Mouse (Mus musculus) stomach, postnatal 0 days (tissue): ENCODE measurements around the gene Lmbrd2. TPM values are rescaled to one million over a fixed set of nuclear protein-coding genes. Genes with fewer than 3 reads are reported as not detected.

Source experiments
- ATAC-seq: fragments of 200-750 bp; cut with Nextera tagmentation; 2 replicates; pipeline ENCODE4 v1.8.0; 2017; ENCODE audit not compliant: low FRiP score, low TSS enrichment
- DNase-seq: peaks from one replicate; pipeline ENCODE4 v3.0.0-alpha.2; 2016; ENCODE audit warnings: low spot score
- H3K27ac ChIP-seq: fragments of 300-500 bp; sonication (generic); replicated peaks from 2 replicates; pipeline ENCODE4 v1.5.1; 2014; ENCODE audit warnings: mild to moderate bottlenecking, control low read depth
- H3K27me3 ChIP-seq: fragments of 300-500 bp; sonication (generic); 2 replicates; pipeline ENCODE4 v1.6.1; 2014; ENCODE audit warnings: low read length; ENCODE audit not compliant: control insufficient read depth, insufficient read depth
- H3K36me3 ChIP-seq: fragments of 300-500 bp; sonication (generic); 2 replicates; pipeline ENCODE4 v1.6.1; 2014; ENCODE audit warnings: low read length, mixed read lengths; ENCODE audit not compliant: control insufficient read depth, insufficient read depth
- H3K4me1 ChIP-seq: fragments of 300-500 bp; sonication (generic); replicated peaks from 2 replicates; pipeline ENCODE4 v1.6.1; 2014; ENCODE audit warnings: antibody characterized with exemption; ENCODE audit not compliant: control insufficient read depth, insufficient read depth
- H3K4me2 ChIP-seq: fragments of 300-500 bp; sonication (generic); replicated peaks from 2 replicates; pipeline ENCODE4 v1.6.1; 2014; ENCODE audit warnings: low read depth, mild to moderate bottlenecking, control low read depth, moderate library complexity
- H3K4me3 ChIP-seq: fragments of 300-500 bp; sonication (generic); 2 replicates; pipeline ENCODE4 v1.5.1; 2014; ENCODE audit warnings: low read depth, low read length, control low read depth
- H3K9ac ChIP-seq: fragments of 300-500 bp; sonication (generic); 2 replicates; pipeline ENCODE4 v1.6.1; 2014; ENCODE audit warnings: mild to moderate bottlenecking, low read length, control low read depth, mixed read lengths
- H3K9me3 ChIP-seq: fragments of 300-500 bp; sonication (generic); 2 replicates; pipeline ENCODE4 v1.6.1; 2016; ENCODE audit warnings: low read length; ENCODE audit not compliant: control insufficient read depth
- CTCF ChIP-seq: IDR thresholded peaks from 2 replicates; pipeline ENCODE4 v1.5.1; 2016; ENCODE audit warnings: antibody characterized with exemption, low read depth, mild to moderate bottlenecking, moderate library complexity
- EP300 ChIP-seq: optimal IDR thresholded peaks from 2 replicates; pipeline ENCODE3; 2016; ENCODE audit warnings: antibody characterized with exemption
- WGBS: fragments of 180-500 bp; shearing (Covaris S2); extraction: QIAGEN DNeasy Blood & Tissue Kit; methylation state at CpG from one replicate; pipeline ENCODE4 v1.1.7; 2014; 5-methylcytosine and 5-hydroxymethylcytosine counted together
- polyA plus RNA-seq: library from polyadenylated mRNA; unstranded; fragments of >200 nt; fragmentation: Nextera tagmentation; extraction: Ambion mirVana; gene quantifications from 2 replicates; pipeline ENCODE4 v1.2.1, GENCODE M21; 2015

The Lmbrd2 gene
- polyA plus RNA-seq, 1 experiment from 2014 or later, result 3.1 TPM

DNA sequence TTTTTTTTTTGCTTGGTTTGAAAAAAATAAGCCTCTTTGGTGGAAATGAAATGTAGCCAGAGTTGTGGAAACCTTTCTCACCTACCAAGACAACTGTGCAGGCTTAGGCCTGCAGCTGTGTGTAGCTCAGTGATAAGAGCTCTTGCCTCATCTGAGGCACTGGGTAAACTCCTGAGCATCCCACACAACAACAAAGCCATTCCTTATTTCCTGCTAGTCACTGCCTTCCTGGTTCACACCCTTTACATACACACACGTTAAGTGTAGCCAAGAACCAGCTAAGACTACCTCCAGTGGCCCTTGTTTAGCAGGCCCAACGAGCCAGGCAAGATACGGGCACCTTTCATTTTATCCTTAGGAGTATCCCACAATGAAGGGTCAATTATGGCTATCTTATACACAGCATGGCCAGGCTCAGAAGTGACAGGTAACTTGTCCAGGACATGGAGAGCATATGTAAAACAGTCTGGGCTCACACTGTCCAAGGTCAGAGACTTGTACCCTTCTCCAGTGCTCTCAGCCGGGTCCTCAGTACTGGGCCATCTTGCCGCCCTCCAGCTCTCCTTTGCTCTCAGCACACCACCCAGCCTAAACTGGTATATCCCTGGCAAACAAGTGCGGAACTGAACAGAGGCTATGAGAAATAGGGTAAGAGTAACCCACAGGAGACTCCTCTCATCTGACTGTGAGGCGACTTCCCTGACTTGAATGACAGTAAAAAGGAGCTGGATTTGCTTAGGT, 13.1 kb upstream of the Lmbrd2 start:
- no peaks in the 10 kb centered on the region for H3K4me1 ChIP-seq
- peak overlapping the region; percentile 81 for H3K27ac ChIP-seq
- no peak overlapping the region for H3K4me2 ChIP-seq
- no peak overlapping the region for H3K4me3 ChIP-seq
- peak; percentile 93 for ATAC-seq
- H3K9ac ChIP-seq, result no peak overlapping the region
- WGBS, result 80% methylated on average over 7 of the region's 7 CpGs
- no peaks in the 10 kb centered on the region; the same call in 1 of the 2 replicates for H3K36me3 ChIP-seq
- peak; percentile 49 for DNase-seq
- H3K27me3 ChIP-seq, result no peaks in the 10 kb centered on the region
- no peaks in the 10 kb centered on the region for H3K9me3 ChIP-seq
- TF ChIP-seq CTCF (no peak), EP300 (peak; percentile 57)

DNA sequence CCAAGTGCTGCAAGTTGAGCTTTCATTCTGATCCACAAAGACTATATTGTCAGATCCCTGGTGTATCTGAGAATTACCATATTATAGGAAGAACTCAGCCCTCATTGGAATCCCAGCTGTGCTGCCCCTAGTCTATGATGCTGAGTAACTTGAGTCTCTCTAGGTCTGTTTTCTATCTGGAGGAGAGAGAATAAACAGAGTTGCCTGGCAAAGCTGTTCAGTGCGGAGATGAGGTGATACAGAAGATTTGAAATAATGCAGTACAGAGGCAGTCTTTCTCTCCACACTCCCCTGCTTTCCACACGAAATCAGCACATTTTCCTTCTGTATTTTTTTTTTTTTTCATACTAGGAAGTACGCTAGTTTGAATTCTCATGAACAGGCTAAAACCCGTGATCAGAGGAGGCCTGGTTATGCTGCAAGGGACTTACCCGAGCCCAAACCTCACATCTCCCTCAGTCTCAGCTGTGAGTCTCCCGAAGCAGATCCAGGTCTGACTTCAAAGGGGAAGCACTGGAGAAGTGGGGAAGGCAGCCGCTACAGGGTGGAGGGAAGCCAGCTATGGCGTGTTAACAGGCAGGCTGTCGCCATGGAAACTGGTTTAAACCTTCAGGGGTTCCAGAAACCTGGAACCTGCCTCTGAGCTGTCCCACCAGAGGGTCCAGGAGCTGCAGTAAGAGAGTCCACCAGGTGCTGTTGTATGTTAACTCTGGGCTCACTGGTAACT, 9.4 kb upstream of the Lmbrd2 start:
- no peaks in the 10 kb centered on the region for H3K9me3 ChIP-seq
- TF ChIP-seq CTCF (no peak), EP300 (no peak)
- 0 out of 2 replicates have a peak, but pooled peaks cover 4% of the 10 kb centered on the region for H3K4me1 ChIP-seq
- no peaks in the 10 kb centered on the region for H3K27me3 ChIP-seq
- H3K27ac ChIP-seq, result peak overlapping the region; percentile 76
- DNase-seq (no peak), ATAC-seq (no peak; the same call in 1 of the 2 replicates)
- no peaks in the 10 kb centered on the region for H3K36me3 ChIP-seq
- no peak overlapping the region for H3K4me3 ChIP-seq
- 72% methylated on average over 9 of the region's 9 CpGs for WGBS
- no peak overlapping the region for H3K4me2 ChIP-seq
- no peak overlapping the region for H3K9ac ChIP-seq

DNA sequence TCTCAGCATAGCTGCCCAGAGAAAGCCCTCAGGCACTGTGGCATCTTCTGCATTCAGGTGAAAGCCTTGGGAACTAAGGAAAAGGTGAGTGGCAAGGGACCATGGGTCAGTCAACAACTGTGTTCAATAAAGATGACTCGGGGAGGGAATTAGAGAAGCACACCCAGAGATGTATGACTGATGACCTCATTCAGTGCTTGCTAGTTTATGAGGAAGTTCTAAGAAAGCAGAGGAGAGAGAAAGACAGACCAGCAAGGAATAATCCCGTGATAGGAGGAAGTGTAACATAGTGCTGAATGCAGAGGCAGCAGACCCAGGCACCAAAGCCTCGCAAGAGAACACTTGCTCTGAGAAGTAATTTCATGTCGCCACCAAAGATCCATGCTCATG, 8.9 kb upstream of the Lmbrd2 start:
- no peaks in the 10 kb centered on the region for H3K36me3 ChIP-seq
- ATAC-seq (peak; percentile 72), DNase-seq (no peak)
- WGBS, result 54% methylated on average over 4 of the region's 4 CpGs
- H3K4me2 ChIP-seq, result no peak overlapping the region
- no peaks in the 10 kb centered on the region for H3K27me3 ChIP-seq
- H3K27ac ChIP-seq, result peak overlapping the region; percentile 76
- H3K9me3 ChIP-seq, result no peaks in the 10 kb centered on the region
- 0 out of 2 replicates have a peak, but pooled peaks cover 4% of the 10 kb centered on the region for H3K4me1 ChIP-seq
- TF ChIP-seq CTCF, result no peak
- no peak for TF ChIP-seq EP300
- H3K4me3 ChIP-seq, result no peak overlapping the region
- H3K9ac ChIP-seq, result no peak overlapping the region

DNA sequence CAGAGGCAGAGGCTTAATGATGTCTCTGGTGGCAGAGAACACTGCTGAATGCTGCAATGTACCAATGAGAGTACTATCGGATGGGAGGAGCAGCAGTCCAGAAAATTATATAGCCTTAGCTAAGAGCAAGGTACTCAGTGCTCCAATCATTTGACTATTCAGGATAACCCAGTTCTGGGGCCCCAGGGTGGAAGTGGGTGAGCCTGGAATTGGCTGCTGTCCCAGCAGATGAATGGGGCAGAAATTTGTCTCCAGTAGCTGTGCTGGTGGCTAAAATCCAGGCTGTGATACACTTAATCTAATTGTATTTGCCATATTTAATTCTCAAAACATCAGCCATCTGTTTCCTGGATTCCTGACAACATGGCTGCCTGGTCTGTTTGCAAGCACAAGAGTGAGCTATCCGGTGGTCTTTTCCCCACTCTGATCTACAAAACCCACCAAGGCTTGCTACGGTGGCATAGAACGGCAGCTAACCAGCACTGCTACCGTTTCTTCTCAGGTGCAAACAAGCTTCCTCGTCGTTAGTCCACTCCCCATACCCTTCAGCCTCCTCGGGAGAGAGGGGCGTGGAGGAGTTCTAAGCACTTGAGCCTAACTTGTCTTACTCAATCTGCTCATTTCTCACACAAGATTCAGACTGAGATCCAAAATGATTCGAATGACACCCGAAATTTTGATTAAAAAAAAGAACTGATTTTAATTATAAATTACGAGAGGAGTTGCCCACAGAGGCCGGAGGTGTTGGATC, 7.5 kb upstream of the Lmbrd2 start:
- 0 out of 2 replicates have a peak, but pooled peaks cover 4% of the 10 kb centered on the region for H3K4me1 ChIP-seq
- no peaks in the 10 kb centered on the region for H3K36me3 ChIP-seq
- H3K9me3 ChIP-seq, result no peaks in the 10 kb centered on the region
- H3K4me3 ChIP-seq, result no peak overlapping the region
- H3K27me3 ChIP-seq, result no peaks in the 10 kb centered on the region
- no peak overlapping the region for H3K9ac ChIP-seq
- DNase-seq (no peak), ATAC-seq (no peak)
- no peak overlapping the region for H3K4me2 ChIP-seq
- TF ChIP-seq CTCF (no peak), EP300 (no peak)
- H3K27ac ChIP-seq, result peak overlapping the region; percentile 74
- 67% methylated on average over 13 of the region's 13 CpGs for WGBS

DNA sequence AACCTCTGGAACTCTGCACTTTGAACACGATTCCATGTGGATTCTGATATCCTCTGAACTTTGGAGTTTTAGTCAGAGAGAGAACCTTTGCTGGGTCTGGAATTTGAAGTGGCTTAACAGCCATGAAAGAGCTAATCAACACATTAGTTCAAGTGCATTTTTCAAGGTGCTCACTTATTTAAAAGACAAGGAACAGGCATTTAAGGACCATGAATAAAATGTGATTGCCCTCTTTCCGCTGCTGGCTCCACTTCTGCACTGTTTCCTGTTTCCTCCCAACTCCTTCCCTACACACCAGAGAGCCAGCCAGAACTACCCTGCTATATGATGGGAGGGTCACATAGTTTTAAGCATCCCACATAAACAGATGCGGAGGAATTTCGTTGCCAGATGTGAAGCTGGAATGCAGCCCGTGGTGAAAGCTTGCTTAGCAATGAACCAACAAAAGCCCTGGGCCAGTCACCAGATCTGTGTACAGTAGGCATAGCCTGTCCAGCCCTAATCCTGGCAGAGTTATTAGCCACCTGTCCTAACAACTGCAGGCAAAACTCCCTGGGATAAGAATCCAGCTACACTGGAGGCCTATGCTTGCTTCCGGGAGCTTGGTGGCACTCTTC, 5.4 kb upstream of the Lmbrd2 start:
- WGBS, result 37% methylated on average over 6 of the region's 6 CpGs
- H3K4me2 ChIP-seq, result no peak overlapping the region

More for the DNA sequence above, 5.4 kb upstream of the Lmbrd2 start:
- no peak for ATAC-seq
- no peaks in the 10 kb centered on the region for H3K27me3 ChIP-seq
- H3K36me3 ChIP-seq, result no peaks in the 10 kb centered on the region
- DNase-seq, result peak; percentile 22
- no peak overlapping the region for H3K9ac ChIP-seq
- 0 out of 2 replicates have a peak, but pooled peaks have one; percentile 2 for TF ChIP-seq CTCF
- TF ChIP-seq EP300, result no peak
- no peaks in the 10 kb centered on the region for H3K9me3 ChIP-seq
- H3K4me3 ChIP-seq, result no peak overlapping the region
- peak overlapping the region; percentile 25; the same call in 1 of the 2 replicates for H3K27ac ChIP-seq
- H3K4me1 ChIP-seq, result 0 out of 2 replicates have a peak, but pooled peaks cover 4% of the 10 kb centered on the region
